Mouse (Mus musculus): ENCODE data around the gene Gm42417.

DNA sequence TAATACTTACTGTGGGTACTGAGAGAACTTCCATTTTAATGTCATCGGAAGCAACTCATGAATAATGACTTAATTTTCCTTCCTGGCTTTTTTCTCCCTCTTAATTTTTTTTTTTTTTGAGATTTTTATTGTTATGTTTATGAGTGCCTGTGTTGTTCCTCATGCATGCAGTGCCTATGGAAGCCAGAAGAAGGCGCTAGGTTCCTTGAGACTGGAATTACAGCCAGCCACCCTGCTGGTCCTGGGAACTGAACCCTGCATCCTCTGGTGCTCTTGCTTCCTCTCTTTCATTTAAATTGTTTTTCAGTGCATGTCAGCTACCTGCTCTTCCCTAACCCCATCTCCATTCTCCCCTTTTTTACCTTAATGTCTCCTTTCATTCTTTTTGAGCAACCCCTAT lies 25.5 kb downstream of the Gm42417 start:
- TF ChIP-seq POLR2A (IDR thresholded peaks at IDR 0.05; ENCODE audit: control insufficient read depth, low read depth, low read length) = no peak
- peak; percentile 20; the same call in 1 of the 2 replicates for TF ChIP-seq CTCF (IDR thresholded peaks at IDR 0.05; ENCODE audit: control insufficient read depth, insufficient read depth, insufficient replicate concordance, low read depth, low read length)
